Mouse (Mus musculus) left cerebral cortex, adult 11 months (tissue): ENCODE measurements around the gene Camk2g.
"Not testable (repeated sequence)": the region's sequence is repeated elsewhere in the genome, so short reads cannot be mapped to it uniquely, and the experiment has no call there.

Source experiments
- DNase-seq: peaks from one replicate; pipeline ENCODE4 v3.0.0; 2022; ENCODE audit warnings: low spot score

Gene Camk2g

DNA sequence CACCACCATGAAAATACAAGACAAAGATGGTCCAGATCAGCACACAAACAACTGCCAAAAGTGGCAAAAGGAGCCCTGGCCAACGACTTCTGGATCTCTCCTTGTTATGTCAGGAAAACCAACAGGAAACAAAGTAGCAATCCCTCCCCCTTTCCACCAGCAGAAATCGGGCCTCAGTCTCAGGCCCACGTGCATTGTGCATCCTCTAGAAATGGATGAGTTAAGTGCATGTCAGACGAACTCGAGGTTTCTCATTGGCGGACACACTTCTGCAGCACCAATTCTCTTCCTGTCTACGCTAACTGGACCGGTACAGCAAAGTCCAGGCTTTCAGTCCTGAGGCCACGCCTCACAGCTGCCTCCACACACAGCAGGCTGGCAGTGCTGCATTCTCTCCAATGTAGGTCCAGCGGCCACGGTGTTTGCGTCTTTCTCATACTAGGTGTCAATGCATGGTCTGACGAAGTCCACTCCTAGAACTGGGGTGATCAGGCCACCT is 57.9 kb downstream of the Camk2g start:
- DNase-seq: no peak

DNA sequence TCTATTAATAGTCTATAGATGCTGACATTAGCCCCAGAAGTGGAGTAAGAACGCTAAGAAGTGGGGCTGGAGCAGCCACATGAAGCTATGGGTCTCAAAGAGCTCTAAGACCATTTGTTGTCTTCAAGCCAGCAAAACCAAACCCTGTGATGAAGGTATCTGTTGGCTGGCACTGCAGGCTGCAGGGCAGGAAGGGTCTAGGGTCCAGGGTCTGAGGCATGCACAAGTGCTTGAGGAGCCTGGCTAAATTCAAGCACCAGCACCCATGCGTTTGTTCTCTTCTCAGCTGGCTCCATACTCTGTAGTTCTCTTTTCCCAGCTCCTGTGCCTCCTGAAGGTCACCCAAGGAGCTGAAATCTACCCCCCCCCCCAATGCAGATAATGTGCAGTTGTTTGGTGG is 58.8 kb downstream of the Camk2g start:
- no peak for DNase-seq

DNA sequence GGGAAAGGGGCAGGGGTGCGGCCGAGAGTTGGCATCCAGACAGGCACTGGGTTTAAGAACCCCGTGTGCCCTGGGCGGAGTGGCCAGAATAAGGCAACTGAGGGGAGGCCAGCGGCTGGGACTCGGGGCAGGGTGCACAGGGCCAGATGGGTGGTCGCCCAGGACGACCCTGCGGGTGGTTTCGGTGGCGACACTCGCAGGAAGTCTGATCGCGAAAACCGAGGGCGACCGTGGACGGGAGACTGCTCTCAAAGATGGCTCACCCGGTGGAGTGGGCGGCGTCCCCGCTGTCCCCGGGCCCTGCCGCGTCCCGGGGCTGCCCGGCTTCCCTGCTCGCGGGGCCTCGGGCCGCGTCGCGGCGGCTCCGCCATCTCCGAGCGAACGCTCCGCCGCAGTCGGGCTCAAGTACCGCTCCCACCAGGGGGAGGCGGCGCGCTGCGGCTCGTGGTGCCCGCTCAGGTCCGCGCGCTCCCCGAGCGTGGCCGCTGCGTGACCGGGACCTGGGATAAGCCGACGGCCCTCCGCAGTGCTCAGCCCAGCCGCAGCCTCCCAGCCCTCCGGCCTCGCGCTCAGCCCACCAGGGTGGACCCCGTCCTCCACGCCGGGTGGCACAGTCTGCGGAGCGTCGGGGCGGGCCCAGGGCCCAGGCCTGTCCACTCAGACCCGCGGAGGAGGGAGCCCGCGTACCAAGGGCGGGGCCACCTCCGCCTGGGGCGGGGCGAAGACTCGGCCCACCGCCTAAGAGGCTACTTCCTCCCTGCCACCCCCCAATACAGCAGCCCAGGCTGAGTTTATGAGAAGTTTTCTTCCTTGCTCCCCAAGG is 59.7 kb downstream of the Camk2g start, which contains the start of gene Ndst2:
Gene Ndst2, minus strand, starts transcription at position 611 of the 823 bp plus-strand sequence.
- peak; percentile 79 for DNase-seq

DNA sequence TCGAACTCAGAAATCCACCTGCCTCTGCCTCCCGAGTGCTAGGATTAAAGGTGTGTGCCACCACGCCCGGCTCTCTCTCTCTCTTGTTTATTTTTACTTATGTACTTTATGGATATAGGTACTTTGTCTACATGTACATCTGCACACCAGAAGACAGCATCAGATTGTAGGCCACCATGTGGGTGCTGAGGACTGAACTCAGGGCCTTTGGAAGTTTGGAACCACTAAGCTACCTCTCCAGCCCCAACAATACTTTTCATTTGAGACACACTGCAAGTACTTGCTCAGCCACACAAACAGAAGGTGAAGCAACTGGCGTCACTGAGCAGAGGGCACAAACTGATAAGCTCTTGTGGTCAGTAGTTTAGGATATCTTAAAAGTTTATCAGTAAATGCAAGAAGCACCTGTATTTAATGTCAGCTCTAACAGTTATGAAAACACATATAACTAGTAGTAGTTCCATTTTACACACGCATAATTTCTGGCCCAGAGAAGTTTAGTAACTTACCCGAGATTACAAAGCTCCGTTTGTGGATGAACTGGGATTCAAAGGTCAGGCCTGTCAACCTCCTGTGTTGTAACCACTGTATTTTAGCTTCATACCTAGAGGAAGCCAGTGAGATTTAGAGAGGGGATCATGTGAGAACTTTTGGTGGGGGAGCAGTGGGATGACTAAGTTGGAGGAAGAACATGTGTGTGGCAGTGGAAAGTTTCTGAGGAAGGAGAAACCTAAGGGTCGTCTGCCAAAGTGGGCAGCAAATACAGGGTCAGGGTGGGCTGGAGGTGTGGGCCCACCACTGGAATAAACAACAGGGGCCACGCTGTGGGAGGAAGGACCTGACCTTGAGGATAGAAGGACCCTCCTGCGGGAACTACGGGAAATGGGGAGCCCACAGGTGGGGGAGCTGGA is 60.6 kb downstream of the Camk2g start:
- no peak for DNase-seq

DNA sequence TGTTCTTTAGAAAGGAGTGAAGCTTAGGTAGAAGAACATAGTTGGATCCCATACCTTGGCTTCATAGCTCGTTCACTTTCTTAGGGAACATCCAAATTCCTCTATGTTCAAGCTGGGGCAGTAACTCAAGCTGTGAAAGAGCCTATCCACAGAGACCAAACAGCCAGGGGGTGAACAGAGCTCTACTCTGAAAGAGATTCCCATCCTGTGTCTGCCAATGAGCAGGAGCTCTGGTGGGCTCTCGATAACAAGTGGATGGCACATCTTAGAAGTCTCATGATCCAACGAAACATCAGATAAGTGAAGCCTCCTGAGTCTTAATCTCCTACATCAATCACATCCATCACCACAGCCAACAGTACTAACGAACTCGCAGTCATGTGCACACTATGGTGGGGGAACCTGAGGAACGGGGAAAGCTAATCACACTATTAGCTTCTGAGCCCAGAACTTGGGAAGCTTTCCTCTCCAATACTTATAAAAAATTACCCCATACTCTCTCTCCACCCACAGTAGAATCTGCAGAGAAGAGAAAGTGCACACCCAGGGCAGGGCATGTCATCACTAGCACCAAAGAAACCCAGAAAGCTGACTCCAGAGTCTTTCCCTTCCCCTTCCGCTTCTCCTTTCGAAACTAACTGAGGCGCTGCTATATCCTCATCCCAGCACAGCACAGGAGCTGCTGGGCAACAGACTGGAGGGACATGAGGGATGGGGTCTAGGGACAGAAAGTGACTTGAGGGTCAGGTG is 62.9 kb downstream of the Camk2g start:
- DNase-seq: no peak

DNA sequence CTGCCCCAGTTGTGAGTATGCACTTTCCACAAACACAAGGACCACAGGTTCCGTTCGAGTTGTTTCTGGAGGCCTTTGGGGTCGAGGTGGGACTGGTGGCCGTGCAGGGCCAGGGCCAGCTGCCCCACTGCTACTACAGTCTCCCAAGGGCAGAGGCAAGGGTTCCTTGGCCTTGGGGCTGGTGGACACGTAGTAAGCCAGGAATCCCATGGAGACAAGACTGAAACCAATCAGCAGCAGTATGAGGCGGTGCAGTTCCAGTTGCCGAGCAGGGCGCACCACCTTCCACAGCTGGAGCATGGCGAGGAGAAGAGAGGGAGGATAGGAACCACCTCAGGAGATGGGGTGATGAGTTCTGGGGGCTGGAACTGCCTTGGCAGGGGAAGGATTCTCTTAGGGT is 64.0 kb downstream of the Camk2g start:
- no peak for DNase-seq

DNA sequence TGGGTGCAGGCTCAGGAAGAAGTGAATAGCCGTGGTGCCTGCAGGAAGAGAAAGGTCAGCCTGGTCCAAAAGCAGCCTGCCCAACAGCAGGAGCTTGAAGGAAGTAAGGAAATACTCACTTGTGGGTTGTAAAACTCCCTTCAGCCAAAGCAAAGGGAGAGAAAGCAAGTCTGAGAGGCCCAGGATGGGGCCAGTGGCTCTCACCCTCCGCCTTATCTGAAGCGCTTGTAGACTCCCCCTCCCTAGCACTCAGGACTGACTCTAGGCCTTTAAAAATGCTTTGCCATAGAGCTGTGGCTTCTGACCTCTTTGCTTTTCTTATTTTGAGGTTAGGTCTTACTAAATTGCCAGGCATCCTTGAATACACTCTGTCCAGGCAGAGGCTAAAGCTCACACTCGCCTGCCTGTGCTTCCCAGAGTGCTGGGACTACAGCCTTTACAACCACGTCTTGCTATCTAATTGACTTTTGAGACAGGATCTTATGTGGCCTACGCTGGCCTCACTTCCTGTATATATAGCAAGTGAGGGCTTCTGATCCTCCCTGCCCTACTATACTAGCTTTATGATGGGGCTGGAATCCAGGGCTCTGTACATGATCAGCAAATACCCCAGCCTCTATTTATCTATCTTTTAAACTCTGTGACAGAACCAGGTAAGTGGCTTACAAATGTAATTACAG is 68.1 kb downstream of the Camk2g start:
- DNase-seq: no peak

DNA sequence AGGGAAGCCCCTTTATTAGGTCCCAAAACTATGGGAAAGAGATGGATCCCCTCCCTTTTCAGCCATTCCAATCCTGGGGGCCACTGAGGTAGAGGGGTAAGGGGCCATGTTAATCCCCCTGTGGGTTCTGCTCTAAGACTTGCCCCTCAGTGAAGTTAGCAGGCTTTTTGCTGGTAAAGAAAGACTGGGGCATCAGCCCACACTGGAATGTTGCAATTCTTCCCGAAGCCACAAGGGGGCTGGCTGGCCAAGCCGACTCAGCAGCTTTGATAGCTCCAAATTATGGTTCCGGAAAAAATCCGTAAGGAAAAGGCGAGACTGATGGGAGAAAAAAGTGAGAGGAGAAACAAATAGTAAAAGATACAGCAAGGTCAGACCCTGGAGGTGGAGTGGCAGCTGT is 69.8 kb downstream of the Camk2g start:
- no peak for DNase-seq

DNA sequence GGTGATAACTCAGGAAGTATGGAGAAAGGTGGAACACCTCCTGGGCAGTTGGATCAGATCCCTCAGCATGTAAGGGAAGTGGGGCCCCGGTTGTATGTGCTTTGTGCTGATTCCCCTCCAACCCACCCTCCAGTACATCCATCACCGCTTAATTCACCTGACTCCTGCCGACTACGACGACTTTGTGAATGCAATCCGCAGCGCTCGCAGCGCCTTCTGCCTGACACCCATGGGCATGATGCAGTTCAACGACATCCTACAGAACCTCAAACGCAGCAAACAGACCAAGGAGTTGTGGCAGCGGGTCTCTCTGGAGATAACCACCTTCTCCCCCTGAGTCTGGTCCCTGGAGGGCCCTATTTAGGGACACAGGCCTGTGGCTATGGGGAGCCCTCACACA is 70.9 kb downstream of the Camk2g start:
- no peak for DNase-seq

DNA sequence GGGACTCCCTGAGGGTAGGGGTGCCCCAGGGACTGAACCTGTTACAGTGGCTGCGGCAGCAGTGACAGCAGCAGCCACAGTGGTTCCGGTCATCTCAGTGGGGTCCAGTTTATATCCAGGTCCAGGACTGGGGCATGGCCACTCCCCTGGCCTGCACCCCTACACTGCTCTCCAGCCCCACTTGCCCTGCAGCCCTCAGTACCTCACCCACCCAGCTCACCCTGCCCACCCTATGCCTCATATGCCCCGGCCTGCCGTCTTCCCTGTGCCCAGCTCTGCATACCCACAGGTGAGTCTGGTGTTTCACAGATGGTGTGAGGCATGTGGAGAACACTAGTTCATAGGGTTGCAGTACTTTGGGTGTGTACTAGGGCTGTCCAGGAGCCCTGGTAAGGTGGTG is 72.5 kb downstream of the Camk2g start:
- DNase-seq: no peak

DNA sequence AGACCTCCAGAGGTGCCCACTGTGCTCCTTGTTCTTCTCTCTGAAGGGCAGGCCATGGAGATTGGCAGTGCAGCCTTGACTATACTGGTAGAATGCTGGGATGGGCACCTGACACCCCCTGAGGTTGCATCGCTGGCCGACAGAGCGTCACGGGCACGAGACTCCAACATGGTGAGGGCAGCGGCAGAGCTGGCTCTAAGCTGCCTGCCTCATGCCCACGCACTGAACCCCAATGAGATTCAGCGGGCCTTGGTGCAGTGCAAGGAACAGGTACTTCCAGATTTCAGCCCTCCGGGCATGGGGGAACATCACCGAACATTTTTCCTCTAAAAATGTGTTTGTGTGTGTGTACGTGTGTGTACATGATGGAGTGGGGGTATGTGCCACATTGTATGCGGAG is 74.1 kb downstream of the Camk2g start:
- no peak for DNase-seq

DNA sequence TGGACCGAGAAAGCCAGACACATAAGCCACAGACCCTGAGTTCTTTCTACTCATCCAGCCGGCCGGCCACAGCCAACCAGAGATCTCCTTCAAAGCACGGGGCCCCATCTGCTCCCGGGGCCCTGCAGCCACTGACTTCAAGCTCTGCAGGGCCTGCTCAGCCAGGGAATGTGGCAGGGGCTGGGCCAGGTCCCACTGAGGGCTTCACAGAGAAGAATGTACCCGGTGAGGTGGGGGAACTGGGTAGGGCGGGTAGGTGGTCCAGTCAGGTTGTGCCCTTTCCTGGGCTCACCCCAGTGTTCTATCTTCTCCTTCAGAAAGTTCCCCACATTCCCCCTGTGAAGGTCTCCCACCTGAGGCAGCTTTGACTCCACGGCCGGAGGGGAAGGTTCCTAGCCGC is 75.4 kb downstream of the Camk2g start:
- DNase-seq: no peak

DNA sequence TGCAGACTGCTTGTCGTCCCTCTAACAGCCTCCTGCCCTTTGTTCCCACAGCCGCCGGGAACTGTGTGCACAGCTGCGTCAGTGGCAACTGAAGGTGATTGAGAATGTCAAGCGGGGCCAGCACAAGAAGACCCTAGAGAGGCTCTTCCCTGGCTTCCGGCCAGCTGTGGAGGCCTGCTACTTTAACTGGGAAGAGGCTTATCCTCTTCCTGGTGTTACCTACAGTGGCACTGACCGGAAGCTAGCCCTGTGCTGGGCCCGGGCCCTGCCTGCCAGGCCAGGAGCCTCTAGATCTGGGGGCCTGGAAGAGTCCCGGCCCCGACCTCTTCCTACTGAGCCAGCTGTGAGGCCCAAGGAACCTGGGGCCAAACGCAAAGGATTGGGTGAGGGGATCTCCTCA is 80.1 kb downstream of the Camk2g start:
- DNase-seq: no peak

DNA sequence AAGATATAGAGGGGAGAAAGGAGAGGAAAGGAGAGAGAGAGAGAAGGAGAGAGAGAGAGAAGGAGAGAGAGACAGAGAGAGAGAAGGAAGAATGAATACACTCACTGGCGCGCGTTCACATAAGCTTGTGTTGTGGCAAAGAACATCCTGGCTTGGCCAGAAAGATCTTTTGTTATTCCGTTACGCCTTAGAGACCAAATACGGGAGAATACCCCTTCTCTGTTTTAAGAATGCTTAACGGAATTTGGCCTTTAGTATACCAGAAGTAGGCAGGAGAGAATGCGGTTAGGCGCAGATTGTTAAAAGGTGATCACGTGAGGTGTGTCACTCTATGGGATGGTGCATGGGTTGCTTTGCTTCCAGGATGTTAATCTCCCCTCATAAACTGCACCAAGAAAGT is 85.6 kb downstream of the Camk2g start:
- no peak for DNase-seq

DNA sequence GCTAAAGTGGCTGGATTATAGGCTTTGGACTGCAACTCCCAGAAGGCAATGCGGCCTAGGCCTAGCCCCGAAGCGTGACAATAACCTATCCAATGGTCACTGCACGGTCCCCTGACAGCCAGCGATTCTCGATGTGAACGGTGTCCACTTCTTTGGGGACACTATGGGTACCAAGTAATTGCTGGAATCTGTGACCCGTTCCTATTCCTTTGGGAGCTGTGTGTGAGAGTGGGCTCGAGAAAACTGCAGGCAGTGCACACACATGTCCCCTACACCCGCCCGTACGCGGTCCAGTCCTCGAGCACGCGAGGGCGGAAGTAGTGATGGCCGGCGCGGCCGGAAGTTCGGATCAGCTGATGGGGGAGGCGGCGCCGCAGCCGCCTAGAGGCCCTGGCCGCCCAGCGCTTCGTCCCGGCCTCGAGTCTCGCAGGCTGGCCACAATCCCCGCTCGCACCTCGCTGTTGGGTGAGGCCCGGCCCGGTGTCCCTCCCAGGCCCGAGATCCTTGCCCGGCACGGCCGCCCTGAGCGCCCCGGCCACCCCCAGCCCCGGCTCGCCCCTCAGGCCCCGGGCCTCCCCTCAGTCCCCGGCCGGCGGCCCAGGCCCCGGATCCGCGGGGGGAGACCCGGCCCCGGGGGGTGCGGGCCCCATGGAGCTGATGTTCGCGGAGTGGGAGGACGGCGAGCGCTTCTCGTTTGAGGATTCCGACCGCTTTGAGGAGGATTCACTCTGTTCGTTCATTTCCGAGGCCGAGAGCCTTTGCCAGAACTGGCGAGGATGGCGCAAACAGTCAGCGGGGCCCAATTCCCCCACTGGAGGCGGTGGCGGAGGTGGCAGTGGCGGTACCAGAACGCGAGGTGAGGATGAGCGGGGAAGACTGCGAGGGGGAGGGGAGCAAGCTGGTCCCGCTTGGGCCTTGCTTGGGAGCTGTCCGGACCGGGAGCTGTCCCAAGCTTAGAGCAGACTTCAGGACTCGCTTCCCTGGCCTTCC is 86.4 kb downstream of the Camk2g start, which contains the start of gene Zswim8:
Gene Zswim8, plus strand, starts transcription at position 352 of the 990 bp plus-strand sequence.
- DNase-seq: peak; percentile 85

DNA sequence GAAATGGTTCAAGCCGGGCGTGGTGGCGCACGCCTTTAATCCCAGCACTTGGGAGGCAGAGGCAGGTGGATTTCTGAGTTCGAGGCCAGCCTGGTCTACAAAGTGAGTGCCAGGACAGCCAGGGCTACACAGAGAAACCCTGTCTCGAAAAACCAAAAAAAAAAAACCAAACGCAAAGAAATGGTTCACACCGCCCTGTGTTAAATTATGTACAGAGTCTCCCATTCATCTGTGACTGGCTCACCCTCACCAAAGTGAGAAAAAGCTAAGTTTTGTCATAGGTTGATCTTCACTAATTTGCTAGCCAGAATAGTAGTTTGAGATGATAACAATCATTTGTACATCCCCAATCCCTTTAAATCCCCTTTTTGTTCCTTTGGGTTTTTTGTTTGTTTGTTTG is 90.4 kb downstream of the Camk2g start:
- not testable (repeated sequence) for DNase-seq

DNA sequence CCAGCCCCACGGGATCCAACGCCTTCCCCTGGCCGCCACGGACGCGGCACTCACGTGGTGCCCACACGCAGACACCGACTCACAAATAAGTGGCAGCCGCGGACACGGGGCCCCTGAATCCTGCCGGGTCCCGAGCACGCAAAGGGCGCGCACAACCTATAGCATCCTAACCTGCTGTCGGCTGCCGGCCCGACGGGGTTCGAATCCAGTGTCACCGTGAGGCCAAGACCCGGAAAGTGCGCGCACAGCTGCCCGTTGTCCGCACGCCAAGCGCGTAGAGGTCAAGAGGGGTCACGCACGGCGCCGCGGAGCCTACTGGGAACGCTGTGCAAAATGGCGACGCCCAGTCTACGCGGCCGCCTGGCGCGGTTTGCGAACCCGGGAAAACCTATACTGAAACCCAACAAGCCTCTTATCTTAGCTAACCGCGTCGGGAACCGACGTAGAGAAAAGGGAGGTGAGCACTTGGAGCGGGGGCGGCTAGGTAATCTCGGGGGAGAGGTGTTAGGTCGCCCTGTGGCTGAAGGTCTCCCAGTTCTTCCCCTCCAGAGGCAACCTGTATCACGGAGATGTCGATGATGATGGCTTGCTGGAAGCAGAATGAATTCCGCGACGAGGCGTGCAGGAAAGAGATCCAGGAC is 91.0 kb downstream of the Camk2g start, which contains the start of gene Chchd1:
Gene Chchd1, plus strand, starts transcription at position 266 of the 641 bp plus-strand sequence.
- DNase-seq: peak; percentile 85

DNA sequence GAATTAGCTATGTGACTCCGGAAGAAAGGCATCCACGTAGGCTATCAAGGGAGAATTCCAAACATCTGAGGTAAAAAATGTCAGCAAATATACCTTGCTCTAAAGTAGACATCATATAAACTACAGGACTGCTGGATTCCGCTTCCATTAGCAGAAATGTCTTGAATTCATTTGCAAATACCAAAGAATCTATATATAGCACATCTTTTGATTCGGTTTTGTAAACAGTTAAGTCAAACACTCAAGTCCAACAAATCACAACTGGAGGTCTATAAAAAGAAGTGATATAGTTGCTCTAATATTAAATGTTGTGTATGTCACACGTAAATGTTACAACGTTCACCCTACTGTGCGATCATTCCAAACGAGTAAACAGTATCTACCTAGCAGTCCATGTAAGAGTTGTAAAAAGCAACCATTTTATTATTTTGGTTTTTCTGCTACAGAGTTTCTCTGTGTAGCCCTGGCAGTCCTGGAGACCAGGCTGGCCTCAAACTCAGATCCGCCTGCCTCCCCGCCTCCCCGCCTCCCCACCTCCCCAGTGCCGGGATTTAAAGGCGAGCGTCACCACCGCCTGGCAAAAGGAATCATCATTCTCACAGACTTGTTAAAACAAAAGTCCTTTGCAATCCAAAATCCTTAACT is 91.7 kb downstream of the Camk2g start:
- DNase-seq: no peak

DNA sequence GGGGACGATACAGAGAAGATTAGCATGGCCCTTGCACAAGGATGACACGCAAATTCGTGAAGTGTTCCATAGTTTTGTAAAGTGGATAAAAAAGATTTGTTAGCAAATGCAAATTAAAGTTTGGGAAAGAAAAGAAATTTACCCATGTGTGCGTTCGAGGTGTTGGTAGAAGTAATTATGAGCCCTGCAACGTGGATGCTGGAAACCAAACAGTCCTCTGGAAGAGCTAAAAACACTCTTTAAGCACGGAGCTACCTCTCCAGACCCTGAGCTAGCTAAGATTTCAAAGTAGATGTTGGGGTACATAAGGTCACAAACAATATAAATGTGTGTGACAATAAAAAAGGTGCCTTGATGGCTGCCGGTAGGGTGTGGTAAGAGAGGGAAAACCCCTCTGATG is 92.3 kb downstream of the Camk2g start:
- no peak for DNase-seq
